Mouse (Mus musculus): Measurements from ENCODE around the gene Dydc2.

Gene Dydc2

DNA sequence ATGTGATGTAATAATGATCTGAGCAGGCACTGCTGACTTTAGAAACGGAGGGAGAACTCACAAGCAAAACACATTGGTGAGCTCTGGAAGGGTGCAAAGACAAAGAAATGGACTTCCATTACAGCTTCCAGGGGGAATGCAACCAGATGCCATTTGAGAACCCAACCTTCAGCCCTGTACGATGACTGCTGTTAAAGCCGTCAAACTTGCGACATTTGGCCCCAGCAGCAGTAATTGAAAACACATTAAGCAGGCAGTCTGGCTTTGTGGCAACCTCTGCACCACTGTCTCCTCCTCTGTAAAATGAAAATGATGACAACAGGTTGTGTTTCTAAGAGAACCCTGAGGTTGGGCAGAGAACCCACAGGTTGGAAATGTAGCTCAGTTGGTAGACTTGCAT lies 68.2 kb downstream of the Dydc2 start:
- DNase-seq (ENCODE audit: low read depth, low spot score) = no peak

DNA sequence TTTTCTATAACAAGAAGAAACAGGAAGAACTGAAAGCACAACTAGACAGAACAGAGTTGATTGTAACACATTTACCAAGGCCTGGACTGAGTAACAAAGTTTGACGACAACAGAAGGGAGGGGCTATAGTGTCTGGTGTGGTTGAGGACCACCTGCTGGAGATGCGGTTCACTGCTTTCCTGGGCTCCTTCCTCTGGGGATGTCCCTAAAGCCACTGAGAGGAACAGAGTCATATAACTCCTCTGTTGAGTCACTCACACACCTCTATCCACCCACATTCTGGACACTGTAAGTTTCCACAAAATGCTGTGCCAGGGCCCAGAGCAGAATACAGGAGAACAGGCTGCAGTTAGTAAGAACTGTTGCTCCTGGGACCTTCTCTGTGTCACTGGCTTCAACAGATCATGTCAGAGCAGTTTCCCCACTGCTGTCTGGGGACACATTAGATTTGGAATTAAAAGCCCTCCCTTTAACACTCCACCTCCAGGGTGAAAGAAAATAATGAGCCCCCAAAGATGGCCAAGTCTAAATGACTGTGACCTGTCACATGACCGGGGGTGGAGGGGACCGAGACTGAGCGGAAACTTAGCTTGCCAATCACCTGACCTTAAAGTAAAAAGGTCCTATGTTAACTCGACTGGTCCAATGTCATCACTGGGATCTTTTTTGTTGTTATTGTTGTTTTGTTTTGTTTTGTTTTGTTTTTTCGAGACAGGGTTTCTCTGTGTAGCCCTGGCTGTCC lies 68.9 kb downstream of the Dydc2 start:
- DNase-seq (ENCODE audit: low read depth, low spot score) = no peak

All from 3T3-L1 (cell line).